Mouse (Mus musculus): ENCODE results near the gene Cacna1a.

Gene Cacna1a

GRCm38 (mm10) chr8:84388275-84388674 is at the start of gene Cacna1a:
Gene Cacna1a, plus strand, starts transcription at chr8:84388440.
- ATAC-seq (ENCODE audit: insufficient number of reproducible peaks, low FRiP score, low TSS enrichment) = no peak

DNA sequence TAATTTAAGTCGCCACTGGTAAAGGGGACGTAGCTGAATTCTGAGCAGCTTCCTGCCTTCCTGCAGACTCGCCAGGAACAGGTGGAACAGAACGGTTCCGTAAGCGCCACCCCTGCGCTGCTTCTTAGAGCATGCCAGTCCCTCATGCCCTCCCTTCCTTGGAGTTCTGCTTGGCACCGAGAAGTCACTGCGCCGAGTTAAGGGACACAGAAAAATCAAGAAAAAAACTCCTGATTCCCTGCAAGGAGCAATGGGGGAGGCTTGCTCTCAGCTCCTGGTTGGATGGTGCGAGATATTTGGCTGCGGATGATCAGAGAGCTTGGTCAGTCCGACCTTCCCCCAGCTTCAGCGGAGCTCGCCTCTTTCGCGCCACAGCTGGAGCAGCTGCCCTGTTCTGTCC is 49.7 kb upstream of the Cacna1a start:
- ATAC-seq (ENCODE audit: insufficient number of reproducible peaks, low FRiP score, low TSS enrichment) = no peak; the same call in 1 of the 2 replicates

- peak; percentile 83 for ATAC-seq (ENCODE audit: insufficient number of reproducible peaks, low FRiP score, low TSS enrichment)
Observed at GRCm38 (mm10) chr8:84339320-84339719, 48.9 kb upstream of the Cacna1a start.

DNA sequence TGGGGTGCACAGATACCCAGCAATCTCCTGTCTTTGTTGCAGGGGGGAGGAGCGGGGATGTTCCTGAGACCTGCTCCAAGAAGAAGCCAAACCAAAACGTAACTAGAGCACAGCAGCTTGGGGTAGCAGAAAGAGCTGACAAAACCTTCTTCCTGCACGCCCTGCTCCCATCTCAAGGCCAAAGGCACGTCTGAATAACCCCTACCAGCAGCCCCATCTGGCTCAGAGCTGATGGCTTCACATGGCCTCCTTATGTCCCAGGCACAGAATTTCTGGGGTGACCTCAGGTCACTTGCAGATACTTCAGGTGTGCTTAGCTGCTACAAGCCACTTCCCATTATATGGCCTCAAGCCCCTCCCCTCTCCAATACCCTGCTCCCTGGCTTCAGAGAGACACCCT is 48.4 kb upstream of the Cacna1a start:
- peak; percentile 63 for ATAC-seq (ENCODE audit: insufficient number of reproducible peaks, low FRiP score, low TSS enrichment)

GRCm38 (mm10) chr8:84340671-84341070 is 47.6 kb upstream of the Cacna1a start:
- no peak for ATAC-seq (ENCODE audit: insufficient number of reproducible peaks, low FRiP score, low TSS enrichment)

DNA sequence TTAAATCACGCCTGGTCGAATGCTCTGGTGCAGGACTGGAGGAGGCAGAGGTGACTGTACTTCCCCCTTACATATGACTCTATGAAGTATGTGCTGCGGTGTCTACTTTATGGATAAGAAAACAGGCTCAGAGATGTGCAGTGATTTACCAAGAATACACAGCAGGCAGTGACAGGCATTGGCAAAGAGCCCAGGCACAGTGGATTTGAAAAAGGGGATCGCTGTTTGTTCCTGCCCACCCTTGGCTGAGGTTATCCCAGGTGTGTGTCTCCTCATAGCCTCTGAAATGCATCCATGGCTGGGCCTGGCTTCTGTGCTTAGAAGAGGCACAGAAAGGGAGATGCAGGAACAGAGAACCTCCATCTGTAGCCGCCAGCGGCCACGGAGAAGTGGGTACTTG is 42.7 kb upstream of the Cacna1a start:
- ATAC-seq (ENCODE audit: insufficient number of reproducible peaks, low FRiP score, low TSS enrichment) = no peak

DNA sequence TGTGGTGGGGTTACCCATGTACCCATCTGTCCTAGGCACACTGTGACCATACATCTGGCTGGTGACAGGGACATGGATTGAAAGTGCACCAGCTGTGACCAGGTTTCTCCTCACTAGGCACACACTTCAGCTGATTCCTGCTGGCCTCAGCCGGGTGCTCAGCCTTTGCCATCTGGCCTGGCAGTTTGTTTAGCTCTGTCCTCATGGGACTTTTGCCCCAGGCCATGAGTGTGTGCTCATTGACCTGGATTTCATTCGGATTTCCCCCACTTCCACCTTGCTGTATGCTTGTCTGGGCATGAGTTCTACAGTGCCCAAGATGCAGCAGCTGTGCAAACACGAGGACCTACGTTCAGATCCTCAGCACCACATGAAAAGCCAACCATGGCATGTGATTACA is 41.8 kb upstream of the Cacna1a start:
- ATAC-seq (ENCODE audit: insufficient number of reproducible peaks, low FRiP score, low TSS enrichment) = no peak

GRCm38 (mm10) chr8:84349526-84349925 is 38.7 kb upstream of the Cacna1a start:
- ATAC-seq (ENCODE audit: insufficient number of reproducible peaks, low FRiP score, low TSS enrichment) = no peak

DNA sequence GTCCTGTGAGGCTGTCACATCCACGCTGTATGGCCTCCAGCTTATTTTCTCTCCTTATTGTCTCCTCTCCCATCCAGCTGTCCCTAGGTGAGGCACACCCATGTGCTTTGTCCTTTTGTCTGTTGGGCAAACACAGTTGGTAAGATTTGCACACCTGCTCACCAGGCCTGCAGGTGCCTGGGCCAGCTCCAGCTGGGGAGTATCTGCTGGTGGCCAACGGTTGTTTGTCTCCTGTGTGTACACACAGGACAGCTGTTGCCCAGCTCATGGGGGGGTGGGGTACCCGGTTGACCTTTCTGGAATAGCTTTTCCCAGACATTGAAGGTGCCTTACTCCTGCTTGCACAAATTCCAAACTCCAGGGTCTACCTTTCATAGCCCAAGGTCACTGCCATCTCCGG is 37.3 kb upstream of the Cacna1a start:
- ATAC-seq (ENCODE audit: insufficient number of reproducible peaks, low FRiP score, low TSS enrichment) = no peak

DNA sequence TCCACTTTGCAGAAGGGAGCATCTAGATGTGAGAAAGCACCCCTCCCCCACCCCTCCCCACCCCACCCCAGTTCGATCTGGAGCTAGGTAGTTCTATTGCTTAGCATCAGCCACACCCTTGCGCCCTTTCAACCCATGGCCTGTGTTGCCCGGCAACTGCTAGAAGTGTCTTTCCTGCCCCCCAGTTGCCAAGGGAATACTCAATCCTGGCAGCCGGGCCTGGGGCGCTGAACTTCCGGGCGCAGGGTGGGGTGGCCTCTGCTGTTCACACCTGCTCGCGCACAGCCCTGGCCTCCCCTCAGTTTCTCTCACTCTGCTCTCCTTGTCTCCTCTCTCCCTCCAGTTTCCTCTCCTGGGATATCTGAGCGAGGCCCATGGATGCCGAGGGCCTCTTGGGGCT is 31.8 kb upstream of the Cacna1a start:
- no peak for ATAC-seq (ENCODE audit: insufficient number of reproducible peaks, low FRiP score, low TSS enrichment)

GRCm38 (mm10) chr8:84357631-84358371 is 30.4 kb upstream of the Cacna1a start:
- peak; percentile 64 for ATAC-seq (ENCODE audit: insufficient number of reproducible peaks, low FRiP score, low TSS enrichment)

GRCm38 (mm10) chr8:84363428-84364134 is 24.7 kb upstream of the Cacna1a start:
- peak; percentile 67; the same call in 1 of the 2 replicates for ATAC-seq (ENCODE audit: insufficient number of reproducible peaks, low FRiP score, low TSS enrichment)

DNA sequence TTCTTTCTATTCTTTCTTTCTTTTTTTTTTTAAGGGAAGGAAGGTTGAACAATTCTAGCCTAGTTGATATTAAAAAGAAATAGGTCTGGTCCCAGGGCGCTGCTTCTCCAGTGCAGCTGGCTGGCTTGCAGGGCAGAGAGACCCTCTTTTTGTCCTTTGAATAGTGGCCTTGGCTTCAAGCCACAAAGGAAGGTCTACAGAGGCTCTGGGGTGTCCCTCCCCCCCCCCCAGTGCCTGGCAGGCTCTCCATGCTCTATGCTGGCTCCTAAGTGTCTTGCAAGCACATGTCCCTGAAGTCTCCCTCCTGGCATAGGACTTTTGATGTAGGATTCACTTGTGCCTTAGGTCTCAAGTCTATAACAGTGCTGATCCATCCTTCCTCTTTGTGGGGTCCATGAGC is 23.0 kb upstream of the Cacna1a start:
- no peak for ATAC-seq (ENCODE audit: insufficient number of reproducible peaks, low FRiP score, low TSS enrichment)

DNA sequence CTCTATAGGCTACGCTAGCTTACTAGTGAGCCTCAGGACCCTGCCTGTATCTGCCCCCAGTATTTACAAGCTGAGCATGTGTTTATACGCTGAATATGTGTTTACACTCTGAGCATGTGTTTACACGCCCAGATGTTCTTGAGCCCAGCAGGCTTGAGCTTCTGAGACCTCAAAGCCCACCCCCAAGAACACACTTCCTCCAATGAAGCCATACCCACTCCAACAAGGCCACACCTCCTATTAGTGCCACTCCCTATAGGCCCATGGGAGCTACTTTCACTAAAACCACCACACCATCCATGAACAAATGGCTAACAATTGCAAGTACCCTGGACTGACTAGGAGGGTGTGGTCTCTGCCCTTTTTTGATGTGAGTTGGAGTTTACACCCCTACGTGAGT is 17.3 kb upstream of the Cacna1a start:
- ATAC-seq (ENCODE audit: insufficient number of reproducible peaks, low FRiP score, low TSS enrichment) = no peak

- no peak for ATAC-seq (ENCODE audit: insufficient number of reproducible peaks, low FRiP score, low TSS enrichment)
Observed at GRCm38 (mm10) chr8:84375038-84375437, 13.2 kb upstream of the Cacna1a start.

GRCm38 (mm10) chr8:84375803-84376202 is 12.4 kb upstream of the Cacna1a start:
- ATAC-seq (ENCODE audit: insufficient number of reproducible peaks, low FRiP score, low TSS enrichment) = no peak

- no peak for ATAC-seq (ENCODE audit: insufficient number of reproducible peaks, low FRiP score, low TSS enrichment)
Observed at GRCm38 (mm10) chr8:84376564-84376963, 11.7 kb upstream of the Cacna1a start.

GRCm38 (mm10) chr8:84381676-84382075 is 6.6 kb upstream of the Cacna1a start:
- ATAC-seq (ENCODE audit: insufficient number of reproducible peaks, low FRiP score, low TSS enrichment) = no peak

GRCm38 (mm10) chr8:84388773-84389172 is 533 bp downstream of the Cacna1a start:
- ATAC-seq (ENCODE audit: insufficient number of reproducible peaks, low FRiP score, low TSS enrichment) = no peak

- no peak for ATAC-seq (ENCODE audit: insufficient number of reproducible peaks, low FRiP score, low TSS enrichment)
Observed at GRCm38 (mm10) chr8:84389173-84389572, 933 bp downstream of the Cacna1a start.

GRCm38 (mm10) chr8:84391611-84392010 is 3.4 kb downstream of the Cacna1a start:
- ATAC-seq (ENCODE audit: insufficient number of reproducible peaks, low FRiP score, low TSS enrichment) = no peak
